Mouse (Mus musculus) right cerebral cortex, postnatal 10 days (tissue): ENCODE measurements around the gene Slc46a3.
"Not testable (repeated sequence)": the region's sequence is repeated elsewhere in the genome, so short reads cannot be mapped to it uniquely, and the experiment has no call there.

Experiments used
- DNase-seq, 2 experiments: peaks; one replicate each; pipeline ENCODE4 v3.0.0; 2021; ENCODE audit warnings: low spot score in 2 of 2

The Slc46a3 gene

DNA sequence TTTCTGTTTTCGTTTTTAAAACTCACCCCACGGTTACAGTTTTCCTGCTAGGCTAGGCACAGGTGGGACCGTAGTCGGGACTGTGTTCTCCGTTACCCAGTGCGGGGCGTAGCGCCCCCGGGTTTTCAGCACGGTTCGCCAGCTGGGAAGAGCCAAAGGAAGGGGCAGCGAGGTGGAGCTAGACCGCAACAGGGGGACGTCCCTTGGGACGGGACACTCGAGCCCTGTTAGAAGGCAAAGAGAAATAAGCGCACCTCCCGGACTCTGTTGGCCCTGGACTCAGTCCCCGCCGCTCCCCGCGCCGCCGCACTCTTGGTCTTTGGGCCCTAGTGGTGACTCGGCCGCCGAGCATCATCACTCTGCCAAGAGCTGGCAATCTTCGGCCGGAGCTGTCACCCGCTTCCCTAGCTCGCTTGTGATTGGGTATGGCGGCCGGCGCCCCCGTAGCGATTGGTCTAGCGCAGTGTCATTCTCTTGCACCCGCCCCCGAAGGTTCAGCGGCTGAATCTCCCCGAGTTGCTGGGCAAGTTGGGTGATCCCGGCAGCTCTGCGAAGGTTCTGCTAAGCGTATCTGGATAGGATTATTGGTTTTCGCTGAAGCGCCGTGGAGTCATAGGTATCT, at the start of gene Slc46a3:
TSS of gene Slc46a3 (minus strand) at position 361 of the 622 bp plus-strand sequence.
- peak; percentile 93 to 94 for DNase-seq

DNA sequence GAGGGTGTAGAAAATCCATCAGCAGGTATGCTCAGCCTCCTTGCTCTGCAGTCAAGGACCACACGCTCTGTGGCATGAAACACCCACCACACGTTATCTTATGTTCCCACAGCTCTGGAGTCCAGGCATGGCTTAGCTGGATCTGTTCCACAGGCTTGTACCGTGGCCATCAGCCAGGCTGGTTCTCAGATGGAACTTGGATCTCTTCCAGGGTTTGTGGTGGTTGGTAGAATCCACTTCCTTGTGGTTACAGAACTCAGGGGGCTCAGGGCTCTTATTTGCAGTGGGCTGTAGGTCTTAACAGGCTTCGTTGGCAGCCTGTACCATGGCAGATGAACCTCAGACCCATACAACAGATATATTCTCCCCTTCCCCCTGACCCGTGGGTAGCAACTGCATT, 44.6 kb upstream of the Slc46a3 start:
- no peak for DNase-seq

GRCm38 (mm10) chr5:147935096-147935495, 40.5 kb upstream of the Slc46a3 start:
- no peak for DNase-seq

GRCm38 (mm10) chr5:147928668-147929497, 34.3 kb upstream of the Slc46a3 start:
- DNase-seq: no peak

DNA sequence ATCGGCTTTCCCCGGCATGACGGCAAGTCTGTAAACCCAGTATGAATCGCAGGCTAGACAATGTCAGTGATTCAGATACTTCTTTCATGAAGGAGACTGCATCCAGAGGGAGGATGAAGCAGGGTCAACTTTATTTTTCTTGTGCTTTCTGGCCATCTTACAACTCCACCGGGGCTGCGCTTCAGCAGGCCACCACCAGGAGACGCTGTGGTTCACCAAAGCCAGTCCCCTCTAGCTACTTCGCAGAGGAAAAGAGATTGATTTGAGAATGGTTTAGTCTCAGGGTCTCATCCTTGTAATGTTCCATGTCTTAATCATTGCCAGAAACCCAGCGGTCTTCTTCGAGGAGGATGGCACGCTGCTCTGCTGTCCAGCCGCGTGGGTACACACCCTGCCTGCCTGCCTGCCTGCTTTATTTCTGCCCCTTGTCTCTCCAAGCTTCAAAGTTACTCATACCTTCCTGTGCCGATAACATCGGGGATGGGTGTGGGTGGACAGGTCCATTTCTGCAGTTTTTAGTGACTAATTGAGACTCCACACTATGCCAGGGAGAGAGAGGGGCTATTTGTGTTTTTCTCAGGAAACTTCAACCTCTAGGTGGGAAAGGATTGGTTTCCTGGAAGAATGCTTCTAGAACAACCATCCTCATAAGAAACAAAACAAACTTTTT, 31.5 kb upstream of the Slc46a3 start:
- DNase-seq: no peak

GRCm38 (mm10) chr5:147924621-147925020, 30.0 kb upstream of the Slc46a3 start:
- no peak for DNase-seq

- DNase-seq: peak in 1 of 2 experiments; percentile 11
Measured at GRCm38 (mm10) chr5:147918044-147918846, 23.6 kb upstream of the Slc46a3 start.

DNA sequence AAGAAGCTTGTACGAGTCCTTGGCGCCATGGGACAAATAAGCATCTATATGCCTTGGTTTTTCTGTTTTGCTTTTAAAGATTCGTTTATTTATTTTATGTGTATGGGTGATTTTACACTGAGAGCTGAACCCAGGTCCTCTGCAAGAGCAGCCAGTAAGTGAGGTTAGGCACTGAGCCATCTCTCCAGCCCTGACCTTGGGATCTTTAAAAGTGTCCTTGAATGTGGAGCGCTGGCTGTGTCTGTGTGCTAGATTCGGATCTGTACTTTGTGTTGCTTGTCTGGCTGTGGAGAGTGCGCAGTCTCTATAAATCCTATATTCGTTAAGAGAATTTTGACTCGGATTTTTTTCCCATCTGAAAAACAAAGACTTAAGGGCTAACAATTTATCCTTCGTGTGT, 21.6 kb upstream of the Slc46a3 start:
- no peak for DNase-seq

DNA sequence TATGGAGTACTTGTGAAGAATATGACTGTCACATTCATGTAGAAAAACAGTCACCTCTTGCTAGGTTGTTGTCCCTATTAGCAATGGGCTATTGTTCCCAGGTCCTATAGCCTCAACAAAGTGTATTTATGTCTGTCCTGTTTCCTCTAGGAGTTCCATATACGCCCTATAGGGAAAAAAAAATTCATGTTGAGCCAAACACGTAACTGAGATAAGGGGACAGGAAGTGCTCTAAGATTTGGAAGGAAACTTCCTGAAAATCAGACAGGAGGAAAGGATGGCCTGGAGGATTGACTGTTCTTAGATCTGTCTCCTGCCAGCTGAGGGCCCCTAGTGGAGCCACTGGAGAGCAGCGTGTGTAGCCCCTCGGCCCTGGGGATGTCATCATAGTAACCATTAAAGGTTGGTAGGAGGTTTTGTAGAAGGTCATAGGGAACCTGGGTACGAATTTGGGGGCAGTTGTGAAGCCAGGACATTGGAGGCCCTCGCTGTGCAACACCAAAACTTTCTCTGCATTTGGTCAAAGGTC, 20.5 kb upstream of the Slc46a3 start:
- DNase-seq: no peak

DNA sequence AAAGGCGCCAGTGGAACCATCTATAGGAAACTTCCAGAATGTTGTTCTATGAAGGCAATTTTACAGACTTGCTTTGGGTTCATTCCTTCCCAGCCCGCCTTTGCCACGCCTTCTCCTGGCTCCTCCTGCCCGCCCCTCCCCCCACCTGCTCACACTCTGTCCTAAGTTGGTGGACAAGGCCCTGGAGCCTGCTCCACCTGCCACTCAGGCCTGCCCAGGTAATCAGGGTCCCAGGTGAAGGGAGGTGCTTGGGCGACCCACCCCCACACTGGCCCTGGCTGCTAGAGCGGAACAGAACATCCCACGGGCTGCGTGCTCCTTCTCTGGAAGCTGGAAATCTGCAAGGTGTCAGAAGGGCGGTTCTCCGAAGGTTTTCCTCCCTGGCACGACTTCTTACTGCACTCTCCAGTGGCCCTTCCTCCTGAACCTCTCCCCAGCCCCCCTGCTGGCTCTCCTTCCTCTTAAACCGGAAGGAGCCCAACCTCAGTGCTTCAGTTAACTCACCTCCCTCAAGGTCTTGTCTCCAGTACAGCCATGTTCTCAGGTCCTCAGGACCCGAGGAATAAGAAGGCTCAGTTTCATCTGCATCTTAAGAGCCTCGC, 18.7 kb upstream of the Slc46a3 start:
- DNase-seq: no peak

DNA sequence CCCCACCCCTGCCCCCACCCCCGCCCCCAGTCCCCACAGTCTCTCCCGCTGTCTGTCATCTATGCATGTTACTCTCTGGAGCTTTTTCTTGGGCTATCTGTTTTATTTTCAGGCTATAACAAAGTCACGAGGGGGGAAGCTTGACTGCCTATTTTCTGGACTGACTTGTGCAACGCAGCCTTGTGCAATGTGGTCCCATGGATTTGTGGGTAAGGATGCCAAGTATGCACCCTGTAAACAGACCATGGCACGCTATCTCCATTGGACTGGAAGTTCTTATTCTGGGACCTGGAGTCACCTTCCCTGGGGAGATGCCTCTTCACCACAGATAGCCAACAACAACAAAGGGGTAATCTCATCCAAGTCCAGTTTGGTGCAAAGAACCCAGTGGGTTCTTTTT, 17.1 kb upstream of the Slc46a3 start:
- no peak for DNase-seq

- no peak for DNase-seq
Measured at GRCm38 (mm10) chr5:147910807-147911509, 16.3 kb upstream of the Slc46a3 start.

DNA sequence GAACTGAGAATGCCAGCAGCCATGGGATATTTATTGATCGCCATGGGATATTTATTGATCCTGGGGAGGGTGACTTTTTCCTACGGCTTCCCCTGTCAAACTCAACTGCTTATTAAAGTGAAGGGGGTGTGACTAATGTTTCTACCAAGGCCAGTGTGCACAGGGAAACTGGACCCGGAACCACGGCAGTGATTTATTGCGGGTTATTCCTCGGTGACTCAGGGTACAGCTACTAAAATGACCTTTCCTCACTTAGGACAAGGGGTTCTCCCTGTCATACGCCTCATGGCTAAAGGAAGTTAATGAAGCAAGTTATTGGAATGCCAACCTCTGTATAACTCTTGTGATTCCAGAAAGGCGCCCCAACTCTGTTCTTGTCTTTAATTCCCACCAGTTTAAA, 13.2 kb upstream of the Slc46a3 start:
- no peak for DNase-seq

- no peak for DNase-seq
Measured at GRCm38 (mm10) chr5:147907144-147907543, 12.5 kb upstream of the Slc46a3 start.

DNA sequence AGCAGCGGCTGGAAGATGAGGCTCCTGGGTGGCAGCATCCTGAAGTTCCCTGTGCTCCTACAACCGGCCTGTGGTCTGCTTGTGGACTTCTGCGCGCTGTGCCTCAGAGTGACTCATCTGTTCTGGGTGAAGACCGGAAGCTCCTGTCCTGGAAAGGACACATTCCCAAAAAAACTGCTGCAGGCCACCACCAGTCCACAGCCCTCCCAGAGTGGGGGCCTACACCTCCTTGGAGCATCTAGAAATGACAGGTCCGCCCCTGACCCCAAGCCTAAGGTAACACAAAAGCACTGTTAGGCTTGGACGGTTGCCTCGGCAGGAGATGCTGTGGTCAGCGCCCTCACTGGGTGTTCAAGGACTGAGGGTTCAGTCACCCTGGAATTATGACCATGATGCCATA, 8.6 kb upstream of the Slc46a3 start:
- DNase-seq: no peak

- DNase-seq: no peak
Measured at GRCm38 (mm10) chr5:147902008-147902757, 7.6 kb upstream of the Slc46a3 start.

- DNase-seq: no peak
Measured at GRCm38 (mm10) chr5:147898968-147899549, 4.4 kb upstream of the Slc46a3 start.

DNA sequence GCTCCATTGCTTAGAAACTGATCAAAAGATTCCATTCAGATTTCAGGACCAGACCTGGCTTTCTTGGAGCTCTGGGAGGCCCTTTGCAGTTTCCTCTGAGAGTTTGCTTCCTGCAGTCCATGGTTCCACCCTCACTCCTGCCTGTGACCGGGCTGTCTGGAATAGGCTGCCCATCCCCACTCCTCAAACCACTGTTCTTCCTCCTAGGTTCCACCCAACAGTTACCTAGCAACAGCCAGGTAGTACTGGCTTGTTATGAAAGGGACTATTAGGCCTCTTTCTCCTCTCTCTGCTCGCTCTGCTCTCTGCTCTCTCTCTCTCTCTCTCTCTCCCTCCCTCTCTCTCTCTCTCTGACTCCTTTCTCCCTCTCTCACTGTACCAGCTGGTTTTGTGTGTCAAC, 3.6 kb upstream of the Slc46a3 start:
- no peak for DNase-seq

- not testable (repeated sequence) for DNase-seq
Measured at GRCm38 (mm10) chr5:147896501-147896900, 1.9 kb upstream of the Slc46a3 start.
